Mouse (Mus musculus): ENCODE data around the gene Plin4.
"Not testable (repeated sequence)": the region's sequence is repeated elsewhere in the genome, so short reads cannot be mapped to it uniquely, and the experiment has no call there.

Gene Plin4

GRCm38 (mm10) chr17:56102158-56102557 is 7.4 kb downstream of the Plin4 start:
- DNase-seq (ENCODE audit: low spot score): no peak

GRCm38 (mm10) chr17:56100811-56101210 is 8.8 kb downstream of the Plin4 start:
- no peak for DNase-seq (ENCODE audit: low spot score)

GRCm38 (mm10) chr17:56098711-56099572 is 10.7 kb downstream of the Plin4 start:
- no peak for DNase-seq (ENCODE audit: low spot score)

GRCm38 (mm10) chr17:56098180-56098579 is 11.4 kb downstream of the Plin4 start:
- DNase-seq (ENCODE audit: low spot score): no peak

GRCm38 (mm10) chr17:56096883-56097282 is 12.7 kb downstream of the Plin4 start:
- DNase-seq (ENCODE audit: low spot score): no peak

- DNase-seq (ENCODE audit: low spot score): no peak
Observed at GRCm38 (mm10) chr17:56092794-56093193, 16.8 kb downstream of the Plin4 start.

- no peak for DNase-seq (ENCODE audit: low spot score)
Observed at GRCm38 (mm10) chr17:56092312-56092711, 17.3 kb downstream of the Plin4 start.

- no peak for DNase-seq (ENCODE audit: low spot score)
Observed at GRCm38 (mm10) chr17:56080781-56081585, 28.6 kb downstream of the Plin4 start.

GRCm38 (mm10) chr17:56079921-56080320 is 29.7 kb downstream of the Plin4 start:
- no peak for DNase-seq (ENCODE audit: low spot score)

- DNase-seq (ENCODE audit: low spot score): peak; percentile 96
Observed at GRCm38 (mm10) chr17:56078880-56079795, 30.5 kb downstream of the Plin4 start, which contains the start of gene Hdgfl2. Gene Hdgfl2, plus strand, starts transcription at chr17:56079634.

GRCm38 (mm10) chr17:56078361-56078760 is 31.2 kb downstream of the Plin4 start:
- not testable (repeated sequence) for DNase-seq (ENCODE audit: low spot score)

GRCm38 (mm10) chr17:56077523-56077922 is 32.1 kb downstream of the Plin4 start:
- DNase-seq (ENCODE audit: low spot score): no peak

- DNase-seq (ENCODE audit: low spot score): peak; percentile 96
Observed at GRCm38 (mm10) chr17:56074827-56075208, 34.8 kb downstream of the Plin4 start, which contains the start of gene Ubxn6. Gene Ubxn6, minus strand, starts transcription at chr17:56075028.

- peak; percentile 86 for DNase-seq (ENCODE audit: low spot score)
Observed at GRCm38 (mm10) chr17:56074097-56074826, 35.3 kb downstream of the Plin4 start.

GRCm38 (mm10) chr17:56072243-56072642 is 37.4 kb downstream of the Plin4 start:
- DNase-seq (ENCODE audit: low spot score): no peak

- no peak for DNase-seq (ENCODE audit: low spot score)
Observed at GRCm38 (mm10) chr17:56071126-56071525, 38.5 kb downstream of the Plin4 start.

- DNase-seq (ENCODE audit: low spot score): no peak
Observed at GRCm38 (mm10) chr17:56069066-56069465, 40.5 kb downstream of the Plin4 start.

- no peak for DNase-seq (ENCODE audit: low spot score)
Observed at GRCm38 (mm10) chr17:56066451-56066850, 43.2 kb downstream of the Plin4 start.

- DNase-seq (ENCODE audit: low spot score): not testable (repeated sequence)
Observed at GRCm38 (mm10) chr17:56065715-56066114, 43.9 kb downstream of the Plin4 start.

GRCm38 (mm10) chr17:56062081-56062480 is 47.5 kb downstream of the Plin4 start:
- no peak for DNase-seq (ENCODE audit: low spot score)

Data from urinary bladder, postnatal 25 days (tissue).